Mouse (Mus musculus) megakaryocyte, embryonic 14.5 days (primary cell): ENCODE results near the gene Baz1a.

Experiments used
- FLI1 ChIP-seq: IDR thresholded peaks from 2 replicates; pipeline ENCODE4 v1.6.1; 2012; ENCODE audit warnings: low read length, inconsistent platforms, mixed read lengths
- GATA1 ChIP-seq: IDR thresholded peaks from 3 replicates; pipeline ENCODE4 v1.6.1; 2012; ENCODE audit warnings: mixed read lengths, low read length, inconsistent platforms, borderline replicate concordance

GRCm38 (mm10) chr12:55051210-55052173 is 37.3 kb upstream of the Baz1a start:
- TF ChIP-seq GATA1 (no peak), FLI1 (no peak)
